Mouse (Mus musculus) spleen, postnatal 36 days (tissue): Measurements from ENCODE around the gene Tex2.
"Not testable (repeated sequence)": the region's sequence is repeated elsewhere in the genome, so short reads cannot be mapped to it uniquely, and the experiment has no call there.

Experiments used
- DNase-seq, 2 experiments: peaks; one replicate each; pipeline ENCODE4 v3.0.0; 2022; ENCODE audit warnings: low spot score in 2 of 2, mixed read lengths in 1 of 2

Tex2 gene

DNA sequence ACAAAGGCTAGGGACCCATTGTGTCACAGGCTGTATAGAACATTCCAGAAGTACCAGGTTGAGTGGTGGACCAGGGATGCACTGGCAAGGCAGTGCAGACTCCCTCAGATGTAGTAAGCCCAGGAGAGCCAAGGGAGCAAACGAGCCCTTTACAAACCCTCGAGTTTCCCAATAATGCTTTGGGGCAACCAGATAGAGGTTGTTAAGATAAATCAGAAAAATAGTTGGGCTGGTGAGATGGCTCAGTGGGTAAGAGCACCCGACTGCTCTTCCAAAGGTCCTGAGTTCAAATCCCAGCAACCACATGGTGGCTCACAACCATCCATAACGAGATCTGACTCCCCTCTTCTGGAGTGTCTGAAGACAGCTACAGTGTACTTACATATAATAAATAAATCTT lies 5.5 kb upstream of the Tex2 start:
- DNase-seq = not testable (repeated sequence)

DNA sequence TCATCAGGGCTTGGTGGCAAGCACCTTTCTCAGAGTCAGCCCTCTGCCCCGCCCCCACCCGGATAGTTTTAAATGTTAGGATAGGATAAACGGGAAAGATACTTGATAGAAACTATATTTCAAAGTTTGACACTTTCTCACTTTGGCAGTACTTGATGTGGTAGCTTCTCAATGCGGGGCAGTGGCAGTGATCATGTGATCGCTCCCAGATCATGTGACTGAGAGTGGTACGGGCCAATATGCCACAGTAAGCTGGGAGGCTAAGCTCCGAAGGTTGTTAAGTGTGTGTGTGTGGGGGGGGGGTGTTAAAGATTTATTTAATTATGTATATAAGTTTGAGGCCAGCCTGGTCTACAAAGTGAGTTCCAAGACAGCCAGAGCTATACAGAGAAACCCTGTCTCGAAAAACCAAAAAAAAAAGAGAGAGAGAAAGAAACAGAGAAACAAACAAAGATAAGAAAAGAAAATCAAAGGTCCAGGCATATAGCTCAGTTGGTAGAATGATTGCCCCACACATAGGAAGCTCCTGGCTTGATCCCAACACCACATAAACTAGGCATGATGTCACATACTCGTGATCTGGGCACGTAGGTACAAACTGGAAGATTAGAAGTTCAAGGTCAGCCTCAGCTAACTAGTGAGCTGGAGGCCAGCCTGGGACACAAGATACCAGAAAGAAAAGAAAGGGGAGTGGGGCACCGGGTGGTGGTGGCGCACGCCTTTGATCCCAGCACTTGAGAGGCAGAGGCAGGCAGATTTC lies 4.8 kb upstream of the Tex2 start:
- no peak for DNase-seq

- DNase-seq = no peak
Measured at GRCm38 (mm10) chr11:106615561-106615960, 2.3 kb upstream of the Tex2 start.

DNA sequence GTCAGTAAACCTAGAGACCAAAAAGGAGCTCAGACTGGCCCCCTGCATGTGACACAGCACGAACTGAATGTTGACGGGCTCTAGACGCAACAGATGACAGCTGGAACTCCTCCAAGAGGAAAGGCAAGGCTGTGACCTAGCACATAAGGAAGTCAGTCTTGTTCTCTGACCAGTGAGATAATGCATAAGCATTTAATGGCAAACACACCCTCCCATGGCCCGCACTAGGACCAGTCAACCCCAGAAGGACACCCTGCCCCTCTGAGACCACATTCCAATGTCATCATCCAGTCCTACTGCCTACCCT lies 1.1 kb upstream of the Tex2 start:
- peak in 1 of 2 experiments; percentile 34 for DNase-seq

DNA sequence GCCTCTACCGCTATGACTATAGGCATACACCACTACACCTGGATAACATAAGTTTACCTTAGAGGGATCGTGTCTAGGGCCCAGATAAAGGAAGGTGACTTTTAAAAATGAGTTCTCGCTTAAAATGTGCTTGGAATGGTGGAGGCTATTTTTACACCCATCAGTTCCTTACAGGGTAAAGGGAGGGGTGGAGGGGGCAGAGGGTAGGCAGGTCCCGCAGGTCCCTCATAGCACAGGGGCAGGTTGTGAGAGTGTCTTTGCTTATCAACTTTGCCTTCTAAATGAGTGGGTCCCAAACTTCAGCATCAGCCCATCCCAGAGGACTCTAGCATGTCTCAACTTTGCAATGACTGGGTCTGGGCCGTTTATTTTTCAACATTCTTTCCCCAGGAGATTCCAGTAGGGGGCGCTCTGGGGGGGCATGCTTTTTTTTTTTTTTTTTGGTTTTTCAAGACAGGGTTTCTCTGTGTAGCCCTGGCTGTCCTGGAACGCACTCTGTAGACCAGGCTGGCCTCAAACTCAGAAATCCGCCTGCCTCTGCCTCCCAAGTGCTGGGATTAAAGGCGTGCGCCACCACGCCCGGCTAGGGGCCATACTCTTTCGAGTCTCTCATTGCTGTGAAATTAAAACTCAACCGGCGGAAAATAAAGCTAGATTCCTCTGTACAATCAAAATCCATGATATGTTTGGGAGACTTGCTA lies 565 bp upstream of the Tex2 start:
- peak in 1 of 2 experiments; percentile 10 for DNase-seq

DNA sequence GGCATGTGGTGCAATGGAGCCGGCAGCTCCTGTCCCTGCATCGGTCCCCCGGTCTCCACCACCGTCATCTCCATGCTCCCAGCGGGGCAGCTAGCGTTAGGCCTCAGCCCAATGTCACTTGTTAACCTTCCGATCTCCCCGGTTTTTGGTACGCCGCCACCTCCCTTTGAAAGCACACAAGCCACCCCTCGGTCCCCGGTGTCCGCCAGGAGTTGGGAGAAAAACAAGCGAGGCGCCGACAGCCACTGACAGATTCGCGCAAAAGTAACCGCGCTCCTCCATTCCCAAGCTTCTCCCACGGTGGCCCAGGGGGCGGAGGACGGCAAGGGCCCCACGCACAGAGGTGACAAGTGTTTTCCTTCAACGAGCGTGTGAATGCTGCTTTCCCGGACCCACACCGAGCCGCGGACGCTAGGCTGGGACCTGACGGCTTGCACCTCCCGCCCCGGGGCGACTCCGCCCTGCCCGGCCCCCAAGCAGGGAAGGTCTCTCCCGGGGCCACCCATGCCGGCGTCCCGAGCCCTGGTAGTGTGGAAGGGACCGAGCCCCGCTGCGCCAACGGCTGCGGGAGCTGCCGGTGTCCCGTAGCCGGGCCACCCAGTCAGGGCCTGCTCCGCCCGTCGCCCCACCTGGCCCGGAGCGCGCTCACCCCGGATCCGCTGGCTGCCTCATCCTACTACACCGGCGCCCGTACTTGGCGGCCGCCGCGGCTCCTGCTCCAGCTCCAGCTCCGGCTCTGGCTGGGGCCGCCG lies 838 bp downstream of the Tex2 start:
- peak; percentile 18 to 63 for DNase-seq

DNA sequence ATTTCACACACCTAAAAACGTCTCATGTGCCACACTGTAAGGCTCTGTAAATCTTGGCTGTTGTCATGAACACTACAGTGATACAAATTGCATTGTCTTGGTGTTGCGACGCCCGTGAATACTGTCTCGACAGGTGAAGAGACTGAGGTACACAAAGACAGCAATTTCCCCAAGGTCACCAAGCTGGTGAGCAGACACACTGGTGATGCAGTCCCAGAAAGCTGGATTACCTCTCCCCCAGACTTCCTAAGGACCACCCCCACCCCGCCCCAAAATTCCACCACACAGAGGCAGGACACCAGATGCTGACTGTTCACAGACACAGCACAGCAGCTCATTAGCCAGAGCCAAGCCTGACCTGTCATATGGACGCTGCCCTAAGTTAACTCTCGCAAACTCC lies 3.5 kb downstream of the Tex2 start:
- DNase-seq = no peak

GRCm38 (mm10) chr11:106607316-106607715 lies 5.9 kb downstream of the Tex2 start:
- DNase-seq = no peak

GRCm38 (mm10) chr11:106606042-106606441 lies 7.2 kb downstream of the Tex2 start:
- DNase-seq = no peak

- peak in 1 of 2 experiments; percentile 18 for DNase-seq
Measured at GRCm38 (mm10) chr11:106603230-106603629, 10.0 kb downstream of the Tex2 start.

- no peak for DNase-seq
Measured at GRCm38 (mm10) chr11:106600124-106600523, 13.1 kb downstream of the Tex2 start.

DNA sequence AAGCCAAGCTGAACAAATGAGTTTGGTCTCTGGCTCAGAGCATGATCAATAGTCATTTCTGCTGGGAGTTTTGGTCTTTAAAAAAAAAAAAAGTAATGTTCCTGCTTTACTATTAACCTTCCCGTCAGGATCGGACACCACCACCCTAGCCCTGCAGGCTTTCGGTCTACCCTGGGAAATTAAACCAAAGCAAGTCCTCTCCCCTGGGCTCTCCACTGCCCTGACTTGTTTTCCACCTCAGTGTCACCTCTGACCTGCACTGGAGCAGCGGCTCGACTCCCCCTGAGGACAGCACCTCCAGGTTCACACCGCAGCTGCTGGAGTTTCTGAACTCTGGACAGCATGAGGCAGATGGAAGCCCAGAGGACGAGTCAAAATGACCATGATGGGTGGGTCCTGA lies 13.9 kb downstream of the Tex2 start:
- DNase-seq = no peak

DNA sequence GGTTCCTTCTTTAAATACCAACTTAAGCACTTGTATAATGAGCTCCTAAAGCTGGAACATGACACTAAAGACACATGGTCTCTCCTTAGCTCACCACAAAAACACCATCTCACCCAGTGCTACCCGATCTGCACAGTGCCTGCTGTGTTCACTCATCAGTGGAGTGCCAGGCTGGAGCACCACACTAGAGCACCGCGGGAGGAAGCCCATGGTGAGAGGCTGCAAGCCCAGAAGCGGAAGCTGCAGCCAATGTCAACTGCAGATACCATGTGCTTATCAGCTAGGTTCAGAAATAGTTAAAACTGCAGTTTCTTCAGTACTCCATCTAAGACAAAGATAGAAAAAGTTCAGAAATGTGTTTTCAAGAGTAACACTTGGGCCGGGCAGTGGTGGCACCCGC lies 14.9 kb downstream of the Tex2 start:
- DNase-seq = peak; percentile 40 to 44

- DNase-seq = no peak
Measured at GRCm38 (mm10) chr11:106597737-106598330, 15.4 kb downstream of the Tex2 start.

- DNase-seq = no peak
Measured at GRCm38 (mm10) chr11:106591183-106591582, 22.0 kb downstream of the Tex2 start.

DNA sequence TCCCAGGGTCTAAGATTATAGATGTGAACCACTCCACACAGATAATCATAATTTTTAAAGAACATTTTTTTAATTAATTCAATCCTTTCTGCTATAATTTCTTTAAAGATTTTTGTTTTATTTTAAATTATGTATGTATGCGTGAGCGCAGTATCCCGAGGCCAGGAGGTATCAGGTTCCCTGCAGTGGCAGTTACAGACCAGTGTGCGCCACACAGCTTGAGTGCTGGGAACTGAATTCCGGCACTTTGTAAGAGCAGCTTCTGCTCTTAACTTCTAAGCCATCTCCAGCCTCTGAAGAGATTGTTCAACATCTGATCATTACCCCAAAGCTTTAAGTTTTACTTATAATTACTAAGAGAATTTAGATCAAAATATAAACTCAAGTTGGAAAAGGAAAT lies 23.1 kb downstream of the Tex2 start:
- no peak for DNase-seq

- no peak for DNase-seq
Measured at GRCm38 (mm10) chr11:106588781-106589180, 24.4 kb downstream of the Tex2 start.

DNA sequence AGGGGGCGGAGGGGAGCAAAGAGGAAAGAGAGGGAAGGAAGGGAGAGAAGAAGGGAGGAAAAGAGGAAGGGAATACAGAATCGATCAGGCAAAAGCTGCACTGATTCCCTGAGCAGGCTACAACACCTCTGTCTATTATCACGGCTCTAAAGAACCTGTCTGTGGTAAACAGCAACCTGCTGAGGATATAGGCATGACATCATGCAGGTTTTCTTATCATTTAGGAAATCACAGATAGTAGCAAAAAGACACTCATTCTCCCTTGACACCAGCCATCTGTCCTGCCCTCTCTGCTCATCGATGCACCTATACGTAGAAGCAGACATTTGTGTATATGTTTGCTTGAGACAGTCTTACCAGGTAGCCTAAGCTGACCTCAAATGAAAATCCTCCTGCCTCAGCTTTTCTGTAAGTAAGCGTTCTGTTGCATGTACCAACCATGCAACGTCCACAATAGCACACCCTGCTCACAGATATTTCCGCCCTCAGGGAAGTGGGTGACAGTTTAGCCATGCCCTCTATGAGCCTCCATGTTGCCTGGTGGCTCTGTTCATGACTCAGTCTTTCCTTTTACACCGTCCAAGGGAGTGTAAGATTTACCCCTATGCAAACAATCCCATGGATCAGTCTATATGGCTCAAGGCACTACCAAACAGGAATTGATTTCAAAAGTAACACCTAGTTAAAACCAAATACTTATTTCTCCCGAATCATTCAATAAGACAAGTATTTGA lies 25.3 kb downstream of the Tex2 start:
- DNase-seq = no peak

- DNase-seq = no peak
Measured at GRCm38 (mm10) chr11:106583801-106584200, 29.4 kb downstream of the Tex2 start.

DNA sequence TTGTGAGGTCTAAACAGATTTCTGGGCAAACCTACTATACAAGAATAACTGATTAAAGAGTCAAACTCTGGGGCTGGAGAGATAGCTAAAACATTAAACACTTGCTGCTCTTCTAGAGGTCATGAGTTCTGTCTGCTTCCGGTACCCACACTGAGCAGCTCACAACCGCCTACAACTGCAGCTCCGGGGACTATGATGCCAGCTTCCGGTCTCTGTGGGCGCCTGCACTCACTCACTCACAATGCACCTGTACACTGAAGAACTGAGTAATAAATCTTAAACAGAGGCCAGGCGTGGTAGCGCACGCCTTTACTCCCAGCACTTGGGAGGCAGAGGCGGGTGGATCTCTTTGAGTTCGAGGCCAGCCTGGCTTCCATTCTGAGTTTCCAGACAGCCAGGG lies 31.9 kb downstream of the Tex2 start:
- DNase-seq = no peak

GRCm38 (mm10) chr11:106580468-106580867 lies 32.8 kb downstream of the Tex2 start:
- DNase-seq = no peak

DNA sequence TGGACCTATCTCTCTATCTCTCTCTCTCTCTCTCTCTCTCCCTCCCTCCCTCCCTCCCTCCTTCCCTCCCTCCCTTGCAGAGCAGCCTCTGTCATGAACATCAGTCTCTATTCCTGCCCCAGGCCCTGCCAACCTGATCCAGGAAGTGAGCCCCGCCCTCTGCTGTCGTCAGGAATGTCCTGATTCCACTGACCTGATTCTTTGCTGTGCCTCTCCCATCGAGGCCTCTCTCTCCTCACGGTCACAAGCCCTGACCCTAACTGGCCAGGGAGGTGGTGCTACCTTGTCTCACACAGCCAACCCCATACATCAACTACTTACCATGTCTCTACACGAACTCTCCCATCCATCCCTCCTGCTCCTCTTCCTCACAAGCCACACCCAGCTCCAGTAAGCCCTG lies 33.3 kb downstream of the Tex2 start:
- DNase-seq = no peak
